Mouse (Mus musculus): ENCODE results near the gene Thap4. TPM values are rescaled to one million over a fixed set of nuclear protein-coding genes. Genes with fewer than 3 reads are reported as not detected.

Gene Thap4
- polyA plus RNA-seq, 1 experiment from 2014 or later = 10.9 TPM

DNA sequence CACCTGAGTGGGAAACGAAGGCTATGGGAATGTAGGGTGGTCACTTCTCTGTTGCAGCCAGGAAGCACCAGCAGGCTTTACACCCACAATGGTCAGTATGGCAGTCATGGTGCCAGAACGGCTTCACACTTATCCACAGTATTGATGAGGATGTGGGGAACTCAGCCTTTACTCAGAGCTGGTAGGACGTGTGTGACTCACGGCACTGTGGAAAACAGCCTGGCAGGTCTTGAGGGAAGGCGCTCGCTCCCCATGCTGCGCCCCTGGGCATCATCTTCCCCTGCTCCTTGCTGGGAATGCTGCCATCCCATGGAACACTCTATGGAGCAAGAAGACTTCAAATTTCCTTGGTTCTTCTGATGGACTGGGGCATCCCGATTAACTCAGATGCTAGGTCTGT is 63.6 kb downstream of the Thap4 start:
- Histone ChIP-seq H3K4me1 (replicated peaks) (peaks cover 10% of the 10 kb centered on the region), H3K9me3 (replicated peaks) (no peaks in the 10 kb centered on the region), H3K27ac (replicated peaks) (no peak overlapping the region), H3K9ac (no peak overlapping the region), H3K36me3 (replicated peaks) (no peaks in the 10 kb centered on the region), H3K4me2 (no peak overlapping the region), H3K27me3 (peaks cover 24% of the 10 kb centered on the region), H3K4me3 (replicated peaks) (no peak overlapping the region)
- WGBS (ENCODE audit: insufficient replicate concordance) = 74% methylated on average over 8 of the region's 8 CpGs
- no peak for ATAC-seq (ENCODE audit: insufficient read depth)

DNA sequence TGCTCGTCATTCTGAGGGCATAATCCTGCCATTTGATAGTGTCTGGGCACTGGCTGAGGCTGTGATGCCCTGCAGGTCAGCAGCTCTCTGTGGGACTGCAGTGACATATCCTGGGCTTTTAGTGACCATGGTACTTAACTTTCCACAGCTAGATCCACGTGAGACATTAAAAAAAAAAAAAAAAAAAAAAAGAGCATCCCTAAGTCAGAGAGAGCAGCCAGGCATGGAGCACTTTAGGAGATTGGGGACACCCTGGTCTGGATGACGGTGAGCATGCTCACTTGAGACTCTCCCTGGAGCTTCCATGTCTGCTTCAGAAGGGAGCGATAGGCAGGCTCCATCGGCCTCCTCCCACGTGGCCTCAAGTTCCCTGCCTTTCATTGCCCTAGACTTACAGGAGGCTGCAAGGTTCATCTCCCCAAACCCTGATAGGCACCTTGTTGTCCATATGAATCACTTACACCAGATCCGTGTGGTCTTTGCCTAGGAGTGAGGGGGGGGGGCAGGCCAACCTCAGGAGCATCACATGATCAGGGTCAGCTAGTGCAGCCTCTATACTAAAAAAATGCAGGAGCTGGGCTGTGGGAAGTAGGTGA is 64.7 kb downstream of the Thap4 start:
- WGBS (ENCODE audit: insufficient replicate concordance) = 58% methylated on average over 7 of the region's 7 CpGs
- ATAC-seq (ENCODE audit: insufficient read depth) = no peak
- Histone ChIP-seq H3K36me3 (replicated peaks) (no peaks in the 10 kb centered on the region), H3K4me3 (replicated peaks) (no peak overlapping the region), H3K27me3 (peaks cover 35% of the 10 kb centered on the region), H3K4me1 (replicated peaks) (peaks cover 17% of the 10 kb centered on the region), H3K9me3 (replicated peaks) (no peaks in the 10 kb centered on the region), H3K9ac (no peak overlapping the region), H3K4me2 (no peak overlapping the region), H3K27ac (replicated peaks) (no peak overlapping the region)

DNA sequence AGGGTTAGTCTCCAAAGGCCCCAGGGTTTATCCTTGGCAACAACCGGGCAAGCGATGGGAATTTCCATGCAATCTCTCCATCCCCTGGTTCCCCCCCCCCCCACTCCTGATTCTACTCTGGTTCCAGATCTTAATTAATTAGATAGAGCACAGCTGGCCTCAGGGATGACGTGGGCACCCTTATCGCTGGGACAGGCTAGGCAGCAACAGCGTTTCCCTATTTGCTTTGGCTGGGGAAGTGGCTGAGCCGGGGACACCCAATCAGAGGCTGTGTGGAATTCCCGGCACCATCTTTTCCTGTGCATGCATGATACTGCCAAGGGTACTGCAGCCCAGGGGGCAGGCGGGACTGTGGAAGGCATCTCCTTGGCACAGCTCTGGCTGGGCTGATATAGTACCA is 66.5 kb downstream of the Thap4 start:
- Histone ChIP-seq H3K9ac (no peak overlapping the region), H3K9me3 (replicated peaks) (no peaks in the 10 kb centered on the region), H3K27me3 (peaks cover 53% of the 10 kb centered on the region), H3K27ac (replicated peaks) (no peak overlapping the region), H3K4me2 (no peak overlapping the region), H3K4me1 (replicated peaks) (peaks cover 17% of the 10 kb centered on the region), H3K4me3 (replicated peaks) (no peak overlapping the region), H3K36me3 (replicated peaks) (no peaks in the 10 kb centered on the region)
- no peak for ATAC-seq (ENCODE audit: insufficient read depth)
- 59% methylated on average over 8 of the region's 8 CpGs for WGBS (ENCODE audit: insufficient replicate concordance)

DNA sequence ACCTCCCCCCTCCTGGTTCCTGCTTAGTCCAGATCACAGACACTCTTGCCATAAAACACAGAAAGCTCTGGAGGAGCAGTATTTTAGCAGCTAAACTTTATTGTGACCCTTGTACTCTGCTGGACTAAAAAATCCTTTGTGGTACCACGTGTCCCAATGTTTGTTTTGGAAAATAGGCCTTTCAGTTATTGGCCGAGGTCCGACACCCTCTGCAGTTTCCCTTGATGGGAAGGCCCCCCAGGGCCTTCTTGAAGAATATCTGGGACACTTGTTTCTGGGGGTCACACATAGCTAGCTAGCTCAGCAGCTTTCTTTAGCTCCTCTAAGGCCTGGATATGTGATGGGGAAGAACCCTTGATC is 67.7 kb downstream of the Thap4 start:
- Histone ChIP-seq H3K4me3 (replicated peaks) (no peak overlapping the region), H3K4me2 (peak overlapping the region; percentile 67; the same call in 1 of the 2 replicates), H3K9me3 (replicated peaks) (no peaks in the 10 kb centered on the region), H3K36me3 (replicated peaks) (no peaks in the 10 kb centered on the region), H3K9ac (no peak overlapping the region), H3K27ac (replicated peaks) (no peak overlapping the region), H3K27me3 (peaks cover 58% of the 10 kb centered on the region), H3K4me1 (replicated peaks) (peaks cover 15% of the 10 kb centered on the region)
- WGBS (ENCODE audit: insufficient replicate concordance) = 49% methylated on average over 3 of the region's 3 CpGs
- no peak for ATAC-seq (ENCODE audit: insufficient read depth)

DNA sequence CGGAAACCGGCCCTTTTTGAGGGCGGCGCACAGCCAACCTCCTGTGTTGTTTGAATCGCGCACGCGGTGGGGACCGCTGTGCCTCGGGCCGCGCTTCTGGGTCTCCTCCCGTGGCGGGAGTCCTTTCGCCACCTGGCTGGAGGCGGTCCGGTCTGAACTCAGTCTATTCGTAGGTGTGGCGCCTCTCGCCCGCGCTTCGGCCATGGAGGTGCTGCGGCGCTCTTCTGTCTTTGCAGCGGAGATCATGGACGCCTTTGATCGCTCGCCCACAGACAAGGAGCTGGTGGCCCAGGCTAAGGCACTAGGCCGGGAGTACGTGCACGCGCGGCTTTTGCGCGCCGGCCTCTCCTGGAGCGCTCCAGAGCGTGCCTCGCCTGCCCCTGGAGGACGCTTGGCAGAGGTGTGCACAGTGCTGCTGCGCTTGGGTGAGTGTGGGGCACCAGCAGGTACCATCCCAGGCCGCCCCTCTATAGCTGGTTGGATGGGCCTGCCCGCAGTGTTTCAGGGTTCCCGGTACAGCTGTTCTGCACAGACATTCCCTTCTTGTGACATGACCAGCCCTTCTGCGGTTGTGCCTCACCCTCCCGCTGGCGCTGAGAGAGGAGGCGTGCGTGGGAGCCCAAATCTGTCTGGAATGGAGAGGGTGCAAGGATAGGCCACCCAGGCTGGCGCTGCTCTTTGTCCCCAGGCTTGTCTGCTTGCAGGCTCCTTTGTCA is 68.3 kb downstream of the Thap4 start:
- Histone ChIP-seq H3K9ac (no peak overlapping the region), H3K27me3 (peaks cover 58% of the 10 kb centered on the region), H3K27ac (replicated peaks) (no peak overlapping the region), H3K36me3 (replicated peaks) (no peaks in the 10 kb centered on the region), H3K4me2 (peak overlapping the region; percentile 67), H3K9me3 (replicated peaks) (no peaks in the 10 kb centered on the region), H3K4me3 (replicated peaks) (peak overlapping the region; percentile 50), H3K4me1 (replicated peaks) (peaks cover 13% of the 10 kb centered on the region)
- ATAC-seq (ENCODE audit: insufficient read depth) = peak; percentile 38; the same call in 1 of the 2 replicates
- WGBS (ENCODE audit: insufficient replicate concordance) = 9% methylated on average over 51 of the region's 51 CpGs

DNA sequence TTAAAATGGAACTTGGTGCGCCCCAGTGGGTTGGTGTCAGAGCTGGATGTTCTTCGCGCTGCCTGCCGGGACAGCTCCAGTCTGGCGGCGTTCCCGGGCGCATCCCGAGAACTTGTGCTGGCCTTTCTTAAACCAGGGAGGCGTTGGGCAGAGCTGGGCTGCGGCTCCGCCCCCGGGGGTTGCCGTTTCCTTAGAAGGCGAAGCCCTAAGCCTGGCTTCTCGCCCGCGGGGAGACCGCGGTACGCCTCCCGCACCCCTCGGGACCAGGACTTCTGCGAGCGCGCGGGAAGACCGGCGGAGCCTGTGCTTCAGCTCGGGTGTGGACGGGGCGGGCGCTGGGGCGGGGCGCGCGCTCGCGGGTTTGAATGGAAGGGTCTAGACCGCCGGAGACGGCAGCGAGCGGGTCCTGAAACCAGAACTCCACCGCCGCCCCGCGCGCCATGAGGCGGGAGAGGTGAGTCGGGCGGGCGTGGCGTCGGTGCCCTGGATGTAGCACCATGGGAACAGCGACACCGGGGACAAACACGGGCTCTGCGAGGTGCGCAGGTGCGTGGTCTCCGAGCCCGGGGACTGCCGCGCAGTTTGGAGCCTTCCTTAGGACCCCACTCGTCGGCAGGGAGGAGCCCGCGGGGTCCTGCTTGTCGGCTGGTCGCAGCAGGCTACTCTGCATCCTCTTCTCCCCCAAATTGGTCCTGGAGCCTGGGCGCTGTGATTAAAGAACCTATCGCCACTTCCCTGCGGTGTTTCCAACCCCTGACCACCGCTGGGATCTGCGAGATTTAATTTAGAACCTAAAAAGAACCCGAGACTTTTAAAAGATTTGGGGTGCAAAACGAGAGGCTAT is 69.0 kb downstream of the Thap4 start, which contains the start of gene Bok:
Gene Bok (plus strand): TSS at position 260 of the 844 bp plus-strand sequence.
- H3K9me3 ChIP-seq (replicated peaks) = no peaks in the 10 kb centered on the region
- peaks cover 58% of the 10 kb centered on the region for H3K27me3 ChIP-seq
- no peaks in the 10 kb centered on the region for H3K36me3 ChIP-seq (replicated peaks)
- WGBS (ENCODE audit: insufficient replicate concordance) = under 1% methylated on average over 78 of the region's 78 CpGs
- ATAC-seq (ENCODE audit: insufficient read depth) = no peak
- no peak within 1 kb of the TSS for H3K27ac ChIP-seq (replicated peaks)
- no peak within 1 kb of the TSS for H3K9ac ChIP-seq
- H3K4me2 ChIP-seq = peak within 1 kb of the TSS; percentile 67
- peak within 1 kb of the TSS; percentile 50 for H3K4me3 ChIP-seq (replicated peaks)
- peaks cover 13% of the 10 kb centered on the region for H3K4me1 ChIP-seq (replicated peaks)

DNA sequence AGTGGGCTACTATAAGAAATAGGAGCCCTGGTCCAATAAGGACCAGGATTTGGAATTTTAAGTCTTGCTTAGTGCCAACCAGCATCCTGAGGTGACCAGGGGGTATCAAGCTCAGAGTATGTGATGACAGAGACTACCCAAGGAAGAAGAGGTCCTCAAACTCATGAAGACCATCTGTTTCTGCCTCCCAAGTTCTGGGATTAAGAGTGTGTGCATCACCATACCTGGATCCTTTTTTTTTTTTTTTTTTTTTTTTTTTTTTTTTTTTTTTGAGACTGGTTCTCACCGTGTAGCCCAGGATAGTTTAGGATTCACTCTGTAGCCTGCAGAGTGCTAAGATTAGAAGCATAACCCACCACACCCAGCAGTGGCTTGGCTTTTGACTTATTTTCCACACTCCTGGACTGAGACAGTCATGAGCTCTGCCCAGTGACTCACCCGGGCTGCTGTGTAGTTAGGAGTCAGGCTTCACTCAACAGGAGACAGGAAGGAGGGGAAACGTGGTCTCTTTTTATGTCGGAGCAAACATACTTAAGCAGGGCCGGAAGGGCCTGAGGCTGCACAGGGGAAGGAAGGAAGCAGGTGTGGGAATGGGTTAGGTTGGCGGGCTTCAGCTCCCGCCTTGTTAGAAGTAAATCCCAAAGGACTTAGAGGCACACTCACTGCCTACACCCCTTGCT is 74.6 kb downstream of the Thap4 start:
- 20% methylated on average over 7 of the region's 7 CpGs for WGBS (ENCODE audit: insufficient replicate concordance)
- Histone ChIP-seq H3K4me1 (replicated peaks) (no peaks in the 10 kb centered on the region), H3K4me2 (no peak overlapping the region), H3K9ac (no peak overlapping the region), H3K4me3 (replicated peaks) (no peak overlapping the region), H3K27ac (replicated peaks) (no peak overlapping the region), H3K9me3 (replicated peaks) (no peaks in the 10 kb centered on the region), H3K27me3 (peaks cover 24% of the 10 kb centered on the region), H3K36me3 (replicated peaks) (no peaks in the 10 kb centered on the region)
- no peak for ATAC-seq (ENCODE audit: insufficient read depth)

DNA sequence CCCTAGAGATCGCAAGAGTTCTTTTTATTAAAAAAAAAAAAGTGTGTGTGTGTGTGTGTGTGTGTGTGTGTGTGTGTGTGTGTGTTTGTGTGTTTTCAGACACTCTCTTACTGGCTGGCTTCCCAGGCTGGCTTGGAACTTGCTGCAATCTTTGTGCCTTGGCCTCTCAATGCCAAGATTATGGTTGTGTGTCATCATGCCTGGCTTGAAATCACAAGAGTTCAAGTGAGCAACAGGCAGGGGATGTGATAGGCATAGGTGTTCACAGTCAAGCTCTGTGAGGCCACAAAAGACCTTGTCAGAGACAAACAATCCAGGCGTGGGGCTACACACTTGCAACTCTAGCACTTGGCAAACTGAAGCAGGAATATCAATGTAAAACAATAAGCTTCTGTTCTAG is 76.3 kb downstream of the Thap4 start:
- H3K4me3 ChIP-seq (replicated peaks) = no peak overlapping the region
- H3K9ac ChIP-seq = no peak overlapping the region
- ATAC-seq (ENCODE audit: insufficient read depth) = no peak
- H3K4me2 ChIP-seq = no peak overlapping the region
- H3K4me1 ChIP-seq (replicated peaks) = no peaks in the 10 kb centered on the region
- peaks cover 8% of the 10 kb centered on the region; the same call in 1 of the 2 replicates for H3K27me3 ChIP-seq
- no peaks in the 10 kb centered on the region for H3K36me3 ChIP-seq (replicated peaks)
- WGBS (ENCODE audit: insufficient replicate concordance) = 37% methylated on average over 2 of the region's 2 CpGs
- no peak overlapping the region for H3K27ac ChIP-seq (replicated peaks)
- H3K9me3 ChIP-seq (replicated peaks) = no peaks in the 10 kb centered on the region

DNA sequence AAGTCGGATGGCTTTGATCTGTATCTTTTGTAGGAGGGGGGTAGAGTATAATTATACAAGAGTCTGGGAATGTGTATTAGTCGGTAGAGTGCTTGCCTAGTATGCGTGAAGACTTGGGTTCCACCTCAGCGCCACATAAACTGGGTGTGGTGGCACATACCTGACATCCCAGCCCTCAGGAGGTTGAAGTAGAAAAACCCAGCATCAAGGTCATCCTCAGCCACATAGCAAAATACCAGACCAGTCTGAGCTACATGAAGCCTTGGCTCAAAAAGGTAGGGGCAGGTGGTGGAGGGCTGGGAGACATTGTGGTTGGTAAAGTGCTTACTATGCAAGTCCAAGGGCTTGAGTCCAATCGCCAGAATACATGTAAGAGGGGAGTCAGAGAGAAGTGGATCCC is 82.0 kb downstream of the Thap4 start:
- Histone ChIP-seq H3K36me3 (replicated peaks) (no peaks in the 10 kb centered on the region), H3K27me3 (no peaks in the 10 kb centered on the region; the same call in 1 of the 2 replicates), H3K4me1 (replicated peaks) (peaks cover 18% of the 10 kb centered on the region), H3K4me3 (replicated peaks) (no peak overlapping the region), H3K27ac (replicated peaks) (no peak overlapping the region), H3K4me2 (no peak overlapping the region), H3K9ac (no peak overlapping the region), H3K9me3 (replicated peaks) (no peaks in the 10 kb centered on the region)
- no peak for ATAC-seq (ENCODE audit: insufficient read depth)
- 76% methylated on average over 5 of the region's 5 CpGs for WGBS (ENCODE audit: insufficient replicate concordance)

DNA sequence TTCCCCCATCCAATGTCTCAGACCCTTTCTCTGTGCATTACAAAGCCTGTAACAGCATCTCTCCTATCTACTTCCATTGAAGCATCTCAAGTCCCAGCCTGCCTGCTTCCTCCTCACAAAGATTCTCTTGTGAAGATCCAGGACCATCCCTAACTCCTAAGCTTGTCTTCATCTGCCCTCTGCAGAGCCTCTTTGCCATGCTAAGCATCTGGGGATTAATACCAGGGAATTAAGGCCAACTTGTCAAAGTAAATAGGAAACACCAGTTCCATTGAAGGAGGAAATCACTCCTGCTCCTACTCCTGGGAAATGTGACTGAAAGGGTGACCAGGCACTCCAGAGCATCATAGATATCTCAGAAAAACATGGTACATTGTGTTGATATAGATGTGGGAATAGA is 84.7 kb downstream of the Thap4 start:
- no peak overlapping the region for H3K4me3 ChIP-seq (replicated peaks)
- H3K9me3 ChIP-seq (replicated peaks) = no peaks in the 10 kb centered on the region
- no peak overlapping the region for H3K9ac ChIP-seq
- H3K4me2 ChIP-seq = no peak overlapping the region
- no peaks in the 10 kb centered on the region; the same call in 1 of the 2 replicates for H3K27me3 ChIP-seq
- peaks cover 31% of the 10 kb centered on the region for H3K4me1 ChIP-seq (replicated peaks)
- no peaks in the 10 kb centered on the region for H3K36me3 ChIP-seq (replicated peaks)
- no peak overlapping the region for H3K27ac ChIP-seq (replicated peaks)
- ATAC-seq (ENCODE audit: insufficient read depth) = no peak
